In the genomic region with DNA sequence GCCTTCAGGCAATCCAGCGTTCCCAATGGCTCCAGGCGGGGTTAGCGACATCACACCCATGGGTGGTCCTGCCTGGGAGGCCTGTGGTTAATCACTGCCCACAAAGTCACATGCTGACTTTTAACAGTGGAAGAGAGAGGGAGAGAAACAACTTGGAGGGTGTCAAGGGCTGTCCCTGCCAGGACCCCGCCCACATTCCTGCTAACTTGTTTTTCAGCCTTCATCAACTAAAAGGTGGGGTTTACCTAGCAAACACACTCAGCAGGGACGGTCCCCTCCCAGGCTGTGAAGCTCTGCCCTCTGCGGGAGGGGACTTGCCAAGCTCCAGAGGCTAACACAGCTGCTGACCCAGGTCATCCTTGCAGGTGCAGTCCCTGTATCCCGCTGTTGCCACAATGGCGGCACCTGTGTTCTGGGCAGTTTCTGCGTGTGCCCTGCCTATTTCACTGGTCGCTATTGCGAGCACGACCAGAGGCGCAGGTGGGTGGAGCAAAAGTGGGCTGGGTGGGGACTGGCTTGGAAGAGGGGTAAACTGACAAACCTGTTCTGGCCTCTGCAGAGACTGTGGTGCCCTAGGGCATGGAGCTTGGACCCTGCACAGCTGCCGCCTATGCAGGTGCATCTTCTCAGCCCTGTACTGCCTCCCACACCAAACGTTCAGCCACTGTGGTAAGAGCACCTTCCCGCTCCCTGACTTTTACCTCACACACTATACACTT, we compare ENCODE assay signal across 9 mouse cellular contexts. TPM values are rescaled to one million over a fixed set of nuclear protein-coding genes. Genes with fewer than 3 reads are reported as not detected.
A peak's percentile ranks its signal among the peaks of the same experiment; 100 is the strongest.
DNase-seq lines count a peak whose midpoint lies in the region; ATAC-seq and TF ChIP-seq lines count a peak whose summit lies in the region.
"Had no signal": no experiment of that assay in that cellular context is flagged by ENCODE, and none has a peak within 500 bp of the region (broad histone marks: within the 10 kb centered on the region; RNA-seq: fewer than 3 reads in every experiment).

No protein-coding gene starts in this region.

- H3K27ac ChIP-seq in heart, embryonic 16.5 days (ENCODE audit: low read length) = no peak overlapping the region
- no peak overlapping the region for H3K27ac ChIP-seq in embryonic facial prominence, embryonic 14.5 days (replicated peaks; ENCODE audit: low read depth, low read length)
- H3K27ac ChIP-seq in kidney, adult 2 months (ENCODE audit: insufficient read depth, low read depth, low read length) = no peak overlapping the region

- TF ChIP-seq CTCF in kidney, adult 2 months (conservative IDR thresholded peaks at IDR 0.05; ENCODE audit: insufficient read depth, insufficient read length, low read depth, low read length) = no peak

- 0 out of 2 replicates have a peak, but pooled peaks have one; percentile 18 for ATAC-seq in heart, embryonic 16.5 days (replicated peaks; ENCODE audit: extremely low read depth, insufficient read depth, low FRiP score)
- peak; percentile 60 for ATAC-seq in embryonic facial prominence, embryonic 14.5 days (ENCODE audit: low read depth)
- ATAC-seq in megakaryocyte-erythroid progenitor cell, adult 5-6 weeks (replicated peaks; ENCODE audit: low FRiP score, low TSS enrichment, poor library complexity, severe bottlenecking) = 0 out of 2 replicates have a peak, but pooled peaks have one; percentile 28

- no peaks in the 10 kb centered on the region for H3K9me3 ChIP-seq in heart, embryonic 16.5 days (replicated peaks; ENCODE audit: control insufficient read depth, low read length)
- no peaks in the 10 kb centered on the region for H3K9me3 ChIP-seq in embryonic facial prominence, embryonic 14.5 days (ENCODE audit: control insufficient read depth, low read length)

- H3K4me2 ChIP-seq in heart, embryonic 16.5 days (ENCODE audit: low read depth, low read length) = peak overlapping the region; percentile 39
- H3K4me2 ChIP-seq in embryonic facial prominence, embryonic 14.5 days (ENCODE audit: low read depth, low read length) = peak overlapping the region; percentile 47

- H3K4me1 ChIP-seq in heart, embryonic 16.5 days (ENCODE audit: control insufficient read depth, insufficient read depth, low read length) = no peaks in the 10 kb centered on the region
- H3K4me1 ChIP-seq in embryonic facial prominence, embryonic 14.5 days (ENCODE audit: control insufficient read depth, insufficient read depth, low read length) = peaks cover 6% of the 10 kb centered on the region; the same call in 1 of the 2 replicates
- H3K4me1 ChIP-seq in kidney, adult 2 months (ENCODE audit: control insufficient read depth, insufficient read depth, low read length) = no peaks in the 10 kb centered on the region; the same call in 1 of the 2 replicates
- H3K4me1 ChIP-seq: megakaryocyte, embryonic 14.5 days had no signal

- H3K9ac ChIP-seq in heart, embryonic 16.5 days (ENCODE audit: low read length) = no peak overlapping the region
- H3K9ac ChIP-seq in embryonic facial prominence, embryonic 14.5 days (ENCODE audit: low read depth, low read length) = no peak overlapping the region; the same call in 1 of the 2 replicates

- WGBS in heart, embryonic 16.5 days = 7% methylated on average over 16 of the region's 16 CpGs
- whole genome bisulfite sequencing in embryonic facial prominence, embryonic 14.5 days = 6% methylated on average over 16 of the region's 16 CpGs
- WGBS in kidney, adult 2 months = 5% methylated on average over 16 of the region's 16 CpGs

- H3K27me3 ChIP-seq in heart, embryonic 16.5 days (ENCODE audit: control insufficient read depth, insufficient read depth, low read length) = peaks cover 11% of the 10 kb centered on the region
- peaks cover 31% of the 10 kb centered on the region for H3K27me3 ChIP-seq in embryonic facial prominence, embryonic 14.5 days (replicated peaks; ENCODE audit: control insufficient read depth, insufficient read depth, low read length)
- peaks cover 1% of the 10 kb centered on the region; the same call in 1 of the 2 replicates for H3K27me3 ChIP-seq in kidney, adult 2 months (replicated peaks; ENCODE audit: control insufficient read depth, insufficient read depth, low read length)

- DNase-seq in heart, adult 9 months (ENCODE audit: low spot score in 2 of 2) = no peak
- peak; percentile 67 for DNase-seq in embryonic facial prominence, embryonic 14.5 days (ENCODE audit: low spot score)
- peak; percentile 6 for DNase-seq in kidney, adult 2 months
- DNase-seq in urinary bladder, postnatal 36 days (ENCODE audit: low spot score in 2 of 2) = peak; percentile 16 to 22
- DNase-seq in cerebellum, postnatal 36 days = no peak
- DNase-seq in spleen, postnatal 14 days (ENCODE audit: low spot score in 2 of 2) = no peak

- no peaks in the 10 kb centered on the region for H3K36me3 ChIP-seq in heart, embryonic 16.5 days (ENCODE audit: control insufficient read depth, insufficient read depth)
- H3K36me3 ChIP-seq in embryonic facial prominence, embryonic 14.5 days (ENCODE audit: control insufficient read depth, insufficient read depth, low read length) = no peaks in the 10 kb centered on the region
- H3K36me3 ChIP-seq in kidney, adult 2 months (ENCODE audit: control insufficient read depth, insufficient read depth, low read length) = no peaks in the 10 kb centered on the region

- TF ChIP-seq POLR2A in kidney, adult 2 months (IDR thresholded peaks at IDR 0.05; ENCODE audit: low read depth, low read length) = no peak

- peak overlapping the region; percentile 16; the same call in 1 of the 2 replicates for H3K4me3 ChIP-seq in heart, embryonic 16.5 days (ENCODE audit: low read length)
- H3K4me3 ChIP-seq in embryonic facial prominence, embryonic 14.5 days (ENCODE audit: low read depth, low read length) = peak overlapping the region; percentile 19; the same call in 1 of the 2 replicates
- H3K4me3 ChIP-seq in kidney, adult 2 months (ENCODE audit: insufficient read depth, low read depth, low read length) = no peak overlapping the region
- H3K4me3 ChIP-seq: megakaryocyte, embryonic 14.5 days had no signal

RNA-seq across cellular contexts. Expression of a gene that starts 1.5 kb away (rescaled TPM):
- not detected in 2 replicates for polyA plus RNA-seq in heart, embryonic 16.5 days (2015; fragmentation: Nextera tagmentation; extraction: Ambion mirVana)
- polyA plus RNA-seq in embryonic facial prominence, embryonic 14.5 days (2014; fragmentation: Nextera tagmentation; extraction: Ambion mirVana) = 0.35 and 0.67 TPM in 2 replicates
- polyA plus RNA-seq in kidney, adult 2 months (2012; rRNA removed) = not detected in 2 replicates
- not detected in 2 replicates for total RNA-seq in megakaryocyte-erythroid progenitor cell, adult 5-6 weeks (2014; fragmentation: Nextera tagmentation)
- not detected in 2 replicates for total RNA-seq in megakaryocyte-erythroid progenitor cell, adult 5-6 weeks (2017)

RNA-seq across cellular contexts. Expression of a gene that starts 23.8 kb away (rescaled TPM):
- polyA plus RNA-seq in heart, embryonic 16.5 days (2015; fragmentation: Nextera tagmentation; extraction: Ambion mirVana) = not detected in 2 replicates
- not detected in 2 replicates for polyA plus RNA-seq in embryonic facial prominence, embryonic 14.5 days (2014; fragmentation: Nextera tagmentation; extraction: Ambion mirVana)
- not detected in 2 replicates for polyA plus RNA-seq in kidney, adult 2 months (2012; rRNA removed)
- not detected in 2 replicates for total RNA-seq in megakaryocyte-erythroid progenitor cell, adult 5-6 weeks (2014; fragmentation: Nextera tagmentation)
- total RNA-seq in megakaryocyte-erythroid progenitor cell, adult 5-6 weeks (2017) = not detected in 2 replicates

RNA-seq across cellular contexts. Expression of a gene that starts 38.7 kb away (rescaled TPM):
- polyA plus RNA-seq in heart, embryonic 16.5 days (2015; fragmentation: Nextera tagmentation; extraction: Ambion mirVana) = not detected in 2 replicates
- not detected in 2 replicates for polyA plus RNA-seq in embryonic facial prominence, embryonic 14.5 days (2014; fragmentation: Nextera tagmentation; extraction: Ambion mirVana)
- 0.11 and 0.37 TPM in 2 replicates for polyA plus RNA-seq in kidney, adult 2 months (2012; rRNA removed)
- total RNA-seq in megakaryocyte-erythroid progenitor cell, adult 5-6 weeks (2014; fragmentation: Nextera tagmentation) = not detected in 2 replicates
- total RNA-seq in megakaryocyte-erythroid progenitor cell, adult 5-6 weeks (2017) = 1.2 TPM in 1 of 2 replicates, not detected in the other

RNA-seq across cellular contexts. Expression of a gene that starts 42.5 kb away (rescaled TPM):
- polyA plus RNA-seq in heart, embryonic 16.5 days (2015; fragmentation: Nextera tagmentation; extraction: Ambion mirVana) = 0.04 and 0.07 TPM in 2 replicates
- 1.1 TPM in 2 replicates for polyA plus RNA-seq in embryonic facial prominence, embryonic 14.5 days (2014; fragmentation: Nextera tagmentation; extraction: Ambion mirVana)
- 0.02 TPM in 1 of 2 replicates, not detected in the other for polyA plus RNA-seq in kidney, adult 2 months (2012; rRNA removed)
- not detected in 2 replicates for total RNA-seq in megakaryocyte-erythroid progenitor cell, adult 5-6 weeks (2014; fragmentation: Nextera tagmentation)
- not detected in 2 replicates for total RNA-seq in megakaryocyte-erythroid progenitor cell, adult 5-6 weeks (2017)

Comparison
In these comparisons a context has a peak if more than half of its experiments do, and no peak if none do; other contexts are left out.
1. DNase-seq: peak in embryonic facial prominence, embryonic 14.5 days (single experiment), kidney, adult 2 months (single experiment) and urinary bladder, postnatal 36 days (2 of 2); none in heart, adult 9 months (0 of 2), cerebellum, postnatal 36 days (0 of 2) and spleen, postnatal 14 days (0 of 2).
2. Peak in every context shown above with its lines, with median percentiles within 50 percentile points of each other: ATAC-seq.